Mouse (Mus musculus): ENCODE measurements at regions not wholly inside any gene's neighbourhood (a gene's known extent, or its start where the extent isn't known, plus 50 kb on each side); places are given as distances from the start of the nearest gene placed in this dataset.

- TF ChIP-seq POLR2A (IDR thresholded peaks at IDR 0.05; ENCODE audit: low read depth, low read length) (no peak), CTCF (IDR thresholded peaks at IDR 0.05; ENCODE audit: extremely low read depth, insufficient read length, insufficient replicate concordance, low read depth, low read length) (no peak)
- H3K4me3 ChIP-seq (ENCODE audit: low read depth, low read length) = no peak overlapping the region
- no peaks in the 10 kb centered on the region for H3K36me3 ChIP-seq (ENCODE audit: control insufficient read depth, insufficient read depth, low read length)
- no peaks in the 10 kb centered on the region for H3K27me3 ChIP-seq (ENCODE audit: control insufficient read depth, insufficient read depth, low read length)
- WGBS = 69% methylated on average over 2 of the region's 2 CpGs
- no peaks in the 10 kb centered on the region for H3K4me1 ChIP-seq (ENCODE audit: control insufficient read depth, insufficient read depth, insufficient read length, low read length)
- H3K27ac ChIP-seq (ENCODE audit: insufficient read depth, low read depth, low read length) = no peak overlapping the region
These were observed 374.3 kb upstream of the B430305J03Rik start for GRCm38 (mm10) chr3:61740088-61740487.

- no peak for TF ChIP-seq POLR2A (IDR thresholded peaks at IDR 0.05; ENCODE audit: low read depth, low read length)
- TF ChIP-seq CTCF (IDR thresholded peaks at IDR 0.05; ENCODE audit: extremely low read depth, insufficient read length, insufficient replicate concordance, low read depth, low read length) = no peak
- 64% methylated on average over 1 of the region's 1 CpGs for WGBS
- Histone ChIP-seq H3K27ac (ENCODE audit: insufficient read depth, low read depth, low read length) (no peak overlapping the region), H3K36me3 (ENCODE audit: control insufficient read depth, insufficient read depth, low read length) (no peaks in the 10 kb centered on the region), H3K4me3 (ENCODE audit: low read depth, low read length) (no peak overlapping the region), H3K4me1 (ENCODE audit: control insufficient read depth, insufficient read depth, insufficient read length, low read length) (no peaks in the 10 kb centered on the region), H3K27me3 (ENCODE audit: control insufficient read depth, insufficient read depth, low read length) (no peaks in the 10 kb centered on the region)
These were observed 372.8 kb upstream of the B430305J03Rik start for GRCm38 (mm10) chr3:61738528-61738927.

GRCm38 (mm10) chr3:61716785-61717184 lies 351.0 kb upstream of the B430305J03Rik start:
- Histone ChIP-seq H3K27me3 (ENCODE audit: control insufficient read depth, insufficient read depth, low read length) (no peaks in the 10 kb centered on the region), H3K4me3 (ENCODE audit: low read depth, low read length) (no peak overlapping the region), H3K36me3 (ENCODE audit: control insufficient read depth, insufficient read depth, low read length) (no peaks in the 10 kb centered on the region), H3K27ac (ENCODE audit: insufficient read depth, low read depth, low read length) (no peak overlapping the region), H3K4me1 (ENCODE audit: control insufficient read depth, insufficient read depth, insufficient read length, low read length) (no peaks in the 10 kb centered on the region)
- TF ChIP-seq CTCF (IDR thresholded peaks at IDR 0.05; ENCODE audit: extremely low read depth, insufficient read length, insufficient replicate concordance, low read depth, low read length) (no peak), POLR2A (IDR thresholded peaks at IDR 0.05; ENCODE audit: low read depth, low read length) (no peak)
- WGBS = 55% methylated on average over 2 of the region's 2 CpGs

GRCm38 (mm10) chr3:61687933-61688705 lies 322.4 kb upstream of the B430305J03Rik start:
- 63% methylated on average over 4 of the region's 4 CpGs for WGBS
- Histone ChIP-seq H3K36me3 (ENCODE audit: control insufficient read depth, insufficient read depth, low read length) (no peaks in the 10 kb centered on the region), H3K27me3 (ENCODE audit: control insufficient read depth, insufficient read depth, low read length) (no peaks in the 10 kb centered on the region), H3K4me1 (ENCODE audit: control insufficient read depth, insufficient read depth, insufficient read length, low read length) (no peaks in the 10 kb centered on the region), H3K4me3 (ENCODE audit: low read depth, low read length) (no peak overlapping the region), H3K27ac (ENCODE audit: insufficient read depth, low read depth, low read length) (no peak overlapping the region)
- no peak for TF ChIP-seq CTCF (IDR thresholded peaks at IDR 0.05; ENCODE audit: extremely low read depth, insufficient read length, insufficient replicate concordance, low read depth, low read length)
- no peak for TF ChIP-seq POLR2A (IDR thresholded peaks at IDR 0.05; ENCODE audit: low read depth, low read length)

- 85% methylated on average over 1 of the region's 1 CpGs for WGBS
These were observed 305.1 kb upstream of the B430305J03Rik start for GRCm38 (mm10) chr3:61670874-61671273.

GRCm38 (mm10) chr3:61656143-61656542 lies 290.4 kb upstream of the B430305J03Rik start:
- Histone ChIP-seq H3K27ac (ENCODE audit: insufficient read depth, low read depth, low read length) (no peak overlapping the region), H3K27me3 (ENCODE audit: control insufficient read depth, insufficient read depth, low read length) (no peaks in the 10 kb centered on the region), H3K36me3 (ENCODE audit: control insufficient read depth, insufficient read depth, low read length) (no peaks in the 10 kb centered on the region), H3K4me3 (ENCODE audit: low read depth, low read length) (no peak overlapping the region), H3K4me1 (ENCODE audit: control insufficient read depth, insufficient read depth, insufficient read length, low read length) (no peaks in the 10 kb centered on the region)
- 69% methylated on average over 2 of the region's 2 CpGs for WGBS
- TF ChIP-seq POLR2A (IDR thresholded peaks at IDR 0.05; ENCODE audit: low read depth, low read length) (no peak), CTCF (IDR thresholded peaks at IDR 0.05; ENCODE audit: extremely low read depth, insufficient read length, insufficient replicate concordance, low read depth, low read length) (no peak)

More at GRCm38 (mm10) chr3:61670874-61671273, 305.1 kb upstream of the B430305J03Rik start:
- no peaks in the 10 kb centered on the region for H3K4me1 ChIP-seq (ENCODE audit: control insufficient read depth, insufficient read depth, insufficient read length, low read length)
- TF ChIP-seq POLR2A (IDR thresholded peaks at IDR 0.05; ENCODE audit: low read depth, low read length) (no peak), CTCF (IDR thresholded peaks at IDR 0.05; ENCODE audit: extremely low read depth, insufficient read length, insufficient replicate concordance, low read depth, low read length) (no peak)
- H3K27ac ChIP-seq (ENCODE audit: insufficient read depth, low read depth, low read length) = no peak overlapping the region
- no peak overlapping the region for H3K4me3 ChIP-seq (ENCODE audit: low read depth, low read length)
- no peaks in the 10 kb centered on the region for H3K36me3 ChIP-seq (ENCODE audit: control insufficient read depth, insufficient read depth, low read length)
- H3K27me3 ChIP-seq (ENCODE audit: control insufficient read depth, insufficient read depth, low read length) = no peaks in the 10 kb centered on the region

GRCm38 (mm10) chr3:61628535-61628934 lies 262.8 kb upstream of the B430305J03Rik start:
- H3K4me3 ChIP-seq (ENCODE audit: low read depth, low read length) = no peak overlapping the region
- H3K27me3 ChIP-seq (ENCODE audit: control insufficient read depth, insufficient read depth, low read length) = no peaks in the 10 kb centered on the region
- no peak overlapping the region for H3K27ac ChIP-seq (ENCODE audit: insufficient read depth, low read depth, low read length)
- TF ChIP-seq CTCF (IDR thresholded peaks at IDR 0.05; ENCODE audit: extremely low read depth, insufficient read length, insufficient replicate concordance, low read depth, low read length) (no peak), POLR2A (IDR thresholded peaks at IDR 0.05; ENCODE audit: low read depth, low read length) (no peak)
- H3K36me3 ChIP-seq (ENCODE audit: control insufficient read depth, insufficient read depth, low read length) = no peaks in the 10 kb centered on the region
- H3K4me1 ChIP-seq (ENCODE audit: control insufficient read depth, insufficient read depth, insufficient read length, low read length) = no peaks in the 10 kb centered on the region
